Mouse (Mus musculus) spleen, adult 2 months (tissue): Measurements from ENCODE around the gene Dnal4.

Experiments used
- CTCF ChIP-seq: fragments of 200-500 bp; IDR thresholded peaks from 2 replicates; pipeline ENCODE4 v1.5.1; 2011; ENCODE audit warnings: mild to moderate bottlenecking, inconsistent platforms; ENCODE audit not compliant: insufficient read depth, insufficient read length, insufficient replicate concordance; ENCODE audit errors: extremely low read depth
- POLR2A ChIP-seq: fragments of 200-500 bp; IDR thresholded peaks from 2 replicates; pipeline ENCODE4 v1.6.1; 2011; ENCODE audit warnings: low read depth, low read length, inconsistent platforms

GRCm38 (mm10) chr15:79770629-79771240 is 6.9 kb downstream of the Dnal4 start:
- TF ChIP-seq CTCF (no peak), POLR2A (no peak)
